Mouse (Mus musculus): ENCODE measurements at regions not wholly inside any gene's neighbourhood (a gene's known extent, or its start where the extent isn't known, plus 50 kb on each side); places are given as distances from the start of the nearest gene placed in this dataset.

GRCm38 (mm10) chr2:133221762-133222556 lies 276.3 kb upstream of the Fermt1 start:
- no peak for DNase-seq (ENCODE audit: low spot score)

GRCm38 (mm10) chr2:133235175-133235920 lies 289.6 kb upstream of the Fermt1 start:
- no peak for DNase-seq (ENCODE audit: low spot score)

- no peak for DNase-seq (ENCODE audit: low spot score)
Observed at GRCm38 (mm10) chr2:133252131-133252530, 299.8 kb upstream of the Bmp2 start.

- DNase-seq (ENCODE audit: low spot score): no peak
Observed at GRCm38 (mm10) chr2:133274424-133274823, 277.5 kb upstream of the Bmp2 start.

- no peak for DNase-seq (ENCODE audit: low spot score)
Observed at GRCm38 (mm10) chr2:133278546-133278945, 273.4 kb upstream of the Bmp2 start.

GRCm38 (mm10) chr2:133279275-133279674 lies 272.7 kb upstream of the Bmp2 start:
- DNase-seq (ENCODE audit: low spot score): no peak

- DNase-seq (ENCODE audit: low spot score): no peak
Observed at GRCm38 (mm10) chr2:133282692-133283091, 269.3 kb upstream of the Bmp2 start.

- no peak for DNase-seq (ENCODE audit: low spot score)
Observed at GRCm38 (mm10) chr2:133283709-133284108, 268.2 kb upstream of the Bmp2 start.

- no peak for DNase-seq (ENCODE audit: low spot score)
Observed at GRCm38 (mm10) chr2:133294136-133294535, 257.8 kb upstream of the Bmp2 start.

GRCm38 (mm10) chr2:133305936-133306335 lies 246.0 kb upstream of the Bmp2 start:
- DNase-seq (ENCODE audit: low spot score): no peak

- no peak for DNase-seq (ENCODE audit: low spot score)
Observed at GRCm38 (mm10) chr2:133311001-133311400, 241.0 kb upstream of the Bmp2 start.

GRCm38 (mm10) chr2:133326290-133327050 lies 225.5 kb upstream of the Bmp2 start:
- no peak for DNase-seq (ENCODE audit: low spot score)

- no peak for DNase-seq (ENCODE audit: low spot score)
Observed at GRCm38 (mm10) chr2:133327653-133328052, 224.3 kb upstream of the Bmp2 start.

- DNase-seq (ENCODE audit: low spot score): no peak
Observed at GRCm38 (mm10) chr2:133336177-133336901, 215.6 kb upstream of the Bmp2 start.

GRCm38 (mm10) chr2:133338150-133338549 lies 213.8 kb upstream of the Bmp2 start:
- no peak for DNase-seq (ENCODE audit: low spot score)

- DNase-seq (ENCODE audit: low spot score): no peak
Observed at GRCm38 (mm10) chr2:133341352-133341751, 210.6 kb upstream of the Bmp2 start.

GRCm38 (mm10) chr2:133345964-133346788 lies 205.8 kb upstream of the Bmp2 start:
- DNase-seq (ENCODE audit: low spot score): no peak

GRCm38 (mm10) chr2:133346789-133347424 lies 205.1 kb upstream of the Bmp2 start:
- no peak for DNase-seq (ENCODE audit: low spot score)

- no peak for DNase-seq (ENCODE audit: low spot score)
Observed at GRCm38 (mm10) chr2:133351306-133351705, 200.7 kb upstream of the Bmp2 start.

- no peak for DNase-seq (ENCODE audit: low spot score)
Observed at GRCm38 (mm10) chr2:133352800-133353199, 199.2 kb upstream of the Bmp2 start.
